Mouse (Mus musculus) gastrocnemius, postnatal 10 days (tissue): ENCODE measurements around the gene Inafm2. TPM values are rescaled to one million over a fixed set of nuclear protein-coding genes. Genes with fewer than 3 reads are reported as not detected.

Experiments
- DNase-seq: peaks from one replicate; pipeline ENCODE4 v3.0.0; 2021; ENCODE audit warnings: mixed read lengths
- total RNA-seq, 2 experiments: library from RNA; stranded (reverse); gene quantifications; 2 replicates each; pipeline ENCODE4 v1.2.3; 2021

Inafm2 gene
- total RNA-seq, 2 experiments from 2014 or later: 6.0 to 8.6 TPM

DNA sequence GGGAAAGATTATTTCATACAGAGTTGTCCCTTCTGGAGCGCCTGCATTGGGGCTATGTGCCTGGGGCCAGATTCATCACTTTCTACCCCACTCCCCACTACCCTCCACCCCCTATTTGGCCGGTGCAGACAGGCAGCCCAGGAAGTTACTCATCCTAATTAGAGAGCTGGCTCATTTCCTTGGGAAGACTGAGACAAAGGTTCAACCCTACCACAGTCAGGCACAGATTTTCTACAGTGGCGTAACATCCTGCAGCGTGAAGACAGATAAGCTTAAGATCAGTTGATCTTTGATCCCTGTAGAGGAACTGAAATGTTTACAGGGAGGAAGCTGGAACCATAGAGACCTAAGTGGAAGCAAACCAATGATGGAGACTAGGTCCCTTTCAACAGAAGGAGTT, 36.7 kb downstream of the Inafm2 start:
- DNase-seq: no peak

DNA sequence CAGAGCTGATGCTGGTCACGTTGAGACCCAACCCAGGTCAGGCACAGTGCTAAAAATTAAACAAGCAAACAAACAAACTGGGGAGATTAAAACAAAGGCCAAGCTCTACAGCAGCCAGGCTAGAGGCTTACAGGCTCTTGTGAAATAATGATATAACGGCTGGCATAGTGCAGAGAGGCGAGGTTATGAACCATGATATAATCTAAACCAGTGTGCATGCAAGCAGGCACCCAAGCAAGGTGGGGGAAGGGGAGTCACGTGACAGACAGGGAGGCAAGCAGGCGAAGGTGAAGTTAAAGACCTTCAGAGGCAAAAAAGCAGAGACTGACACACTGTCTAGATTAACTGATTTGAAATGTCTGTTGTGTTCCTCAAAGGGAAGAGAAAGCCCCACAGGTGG, 37.5 kb downstream of the Inafm2 start:
- DNase-seq: no peak

DNA sequence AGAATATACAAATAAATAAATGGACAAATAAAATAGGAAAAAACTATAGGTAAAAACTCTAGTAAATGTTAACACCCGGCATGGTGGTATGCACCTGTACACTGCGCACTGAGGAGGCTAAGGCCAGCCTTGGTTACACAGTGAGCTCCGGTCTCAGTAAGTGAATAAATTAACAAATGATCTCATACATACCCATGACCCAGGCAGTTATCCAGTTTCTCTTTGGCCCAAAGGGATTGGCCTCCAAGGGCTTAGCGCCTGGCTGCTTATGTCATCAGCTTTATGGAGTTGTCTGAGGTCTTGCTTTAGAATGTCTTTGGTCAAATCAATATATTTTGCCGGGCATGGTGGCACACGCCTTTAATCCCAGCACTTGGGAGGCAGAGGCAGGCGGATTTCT, 38.1 kb downstream of the Inafm2 start:
- no peak for DNase-seq

DNA sequence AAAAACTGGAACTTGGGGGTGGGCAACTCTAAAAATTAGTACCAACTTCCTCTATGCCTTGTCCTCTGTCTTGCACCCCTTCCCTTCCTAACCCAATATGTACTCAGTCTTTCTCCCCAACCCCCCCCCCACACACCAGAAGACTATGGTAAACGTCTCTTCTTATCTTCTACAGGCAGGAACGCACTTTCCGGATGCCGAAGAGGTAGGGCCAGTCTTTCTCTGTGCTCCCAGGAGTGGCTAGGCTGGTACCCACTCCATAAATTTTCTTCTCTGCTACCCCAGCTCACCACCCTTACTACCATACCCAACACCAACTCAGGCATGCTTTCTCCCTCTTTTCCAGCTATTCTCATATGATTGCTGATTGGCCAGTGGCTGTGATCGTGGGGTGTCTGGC, 41.0 kb downstream of the Inafm2 start:
- no peak for DNase-seq

DNA sequence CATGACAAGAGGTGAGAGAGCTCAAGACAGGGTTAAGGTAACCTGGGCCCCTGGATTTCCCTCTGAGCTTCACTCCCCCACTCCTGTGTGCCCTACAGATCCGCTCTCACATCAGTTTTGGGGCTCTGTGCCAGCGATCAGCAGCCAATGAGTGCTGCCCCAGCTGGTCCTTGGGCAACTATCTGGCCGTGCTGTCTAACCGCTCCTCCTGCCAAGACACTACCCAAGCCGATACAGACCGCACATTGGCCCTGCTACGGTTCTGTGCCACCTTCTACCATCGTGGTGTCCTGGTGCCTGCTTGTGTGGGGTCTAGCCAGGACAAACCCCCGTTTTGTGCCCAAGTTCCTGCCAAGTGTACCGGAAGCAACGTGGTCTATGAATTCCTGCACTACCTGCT, 43.9 kb downstream of the Inafm2 start:
- DNase-seq: peak; percentile 63

DNA sequence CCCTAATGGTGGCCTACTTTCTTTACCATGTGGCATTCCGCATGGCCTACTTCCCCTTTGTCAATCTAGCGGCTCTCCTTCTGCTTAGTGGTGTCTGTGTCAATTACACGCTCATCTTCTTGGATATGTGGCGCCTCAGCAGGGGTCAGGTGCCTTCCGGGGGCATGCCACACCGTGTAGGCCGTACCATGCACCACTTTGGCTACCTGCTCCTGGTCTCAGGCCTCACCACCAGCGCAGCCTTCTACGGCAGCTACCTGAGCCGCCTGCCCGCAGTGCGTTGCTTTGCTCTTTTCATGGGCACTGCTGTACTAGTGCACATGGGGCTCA, 44.6 kb downstream of the Inafm2 start:
- no peak for DNase-seq

DNA sequence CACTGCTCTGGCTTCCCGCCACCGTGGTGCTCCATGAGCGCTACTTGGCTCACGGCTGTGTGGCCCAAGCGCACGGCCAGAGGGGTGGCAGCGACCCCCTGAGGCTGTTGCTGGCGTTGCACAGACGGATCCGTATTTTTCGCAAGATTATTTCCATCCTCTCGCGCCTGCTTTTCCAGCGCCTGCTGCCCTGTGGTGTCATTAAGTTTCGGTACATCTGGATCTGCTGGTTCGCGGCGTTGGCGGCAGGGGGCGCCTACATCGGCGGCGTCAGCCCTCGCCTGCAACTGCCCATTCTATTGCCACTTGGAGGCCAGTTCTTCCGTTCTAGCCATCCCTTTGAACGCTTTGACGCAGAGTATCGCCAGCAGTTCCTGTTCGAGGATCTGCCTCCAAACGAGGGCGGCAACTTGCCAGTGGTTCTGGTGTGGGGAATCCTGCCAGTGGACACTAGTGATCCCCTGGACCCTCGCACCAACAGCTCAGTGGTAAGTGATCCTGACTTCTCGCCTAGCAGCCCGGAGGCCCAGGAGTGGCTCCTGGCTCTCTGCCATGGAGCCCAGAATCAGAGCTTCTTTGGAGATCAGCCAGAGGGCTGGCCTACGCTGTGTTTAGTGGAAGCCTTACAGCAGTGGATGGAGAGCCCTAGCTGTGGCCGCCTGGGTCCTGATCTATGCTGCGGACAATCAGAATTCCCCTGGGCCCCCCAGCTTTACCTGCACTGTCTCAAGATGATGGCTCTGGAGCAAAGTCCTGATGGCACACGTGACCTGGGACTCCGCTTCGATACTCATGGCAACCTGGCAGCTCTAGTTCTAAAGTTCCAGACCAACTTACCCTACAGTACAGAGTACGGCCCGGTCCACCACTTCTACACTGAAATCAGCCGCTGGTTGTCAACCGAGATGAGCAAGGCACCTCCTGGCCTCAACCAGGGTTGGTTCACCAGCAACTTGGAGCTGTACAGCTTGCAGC, 45.3 kb downstream of the Inafm2 start:
- DNase-seq: peak; percentile 70

DNA sequence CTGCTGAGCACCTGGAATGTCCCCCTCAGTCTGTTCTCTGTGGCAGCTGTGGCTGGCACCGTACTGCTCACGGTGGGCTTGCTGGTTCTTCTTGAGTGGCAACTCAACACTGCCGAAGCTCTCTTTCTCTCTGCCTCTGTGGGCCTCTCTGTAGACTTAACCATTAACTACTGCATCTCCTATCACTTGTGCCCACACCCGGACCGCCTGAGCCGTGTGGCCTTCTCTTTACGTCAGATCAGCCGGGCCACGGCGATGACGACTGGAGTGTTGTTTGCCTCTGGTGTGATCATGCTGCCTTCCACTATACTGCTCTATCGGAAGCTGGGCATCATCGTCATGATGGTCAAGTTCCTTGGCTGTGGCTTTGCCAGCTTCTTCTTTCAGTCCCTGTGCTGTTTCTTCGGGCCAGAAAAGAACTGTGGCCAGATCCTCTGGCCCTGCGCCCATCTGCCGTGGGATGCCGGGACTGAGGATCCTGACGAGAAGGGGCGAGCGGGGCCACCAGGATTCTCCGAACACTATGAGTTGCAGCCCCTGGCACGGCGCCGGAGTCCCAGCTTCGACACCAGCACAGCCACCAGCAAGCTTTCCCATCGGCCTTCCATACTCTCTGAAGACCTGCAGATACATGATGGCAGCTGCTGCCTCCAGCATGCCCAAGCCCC, 46.2 kb downstream of the Inafm2 start:
- no peak for DNase-seq

DNA sequence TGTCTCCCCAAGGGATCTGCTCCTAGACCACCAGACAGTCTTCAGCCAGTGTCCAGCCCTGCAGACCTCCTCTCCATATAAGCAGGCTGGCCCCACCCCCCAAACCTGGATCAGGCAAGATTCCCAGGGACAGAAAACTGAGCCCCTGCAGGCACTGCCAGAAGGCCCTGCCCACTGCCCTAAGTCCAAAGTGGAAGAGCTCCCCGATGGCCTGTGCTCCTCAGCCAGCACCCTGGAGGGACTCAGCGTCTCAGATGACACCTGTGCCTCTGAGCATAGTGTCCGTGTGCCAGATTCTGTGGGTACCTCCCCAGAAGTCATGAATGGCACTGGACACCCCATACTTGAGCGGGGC, 46.7 kb downstream of the Inafm2 start:
- no peak for DNase-seq

DNA sequence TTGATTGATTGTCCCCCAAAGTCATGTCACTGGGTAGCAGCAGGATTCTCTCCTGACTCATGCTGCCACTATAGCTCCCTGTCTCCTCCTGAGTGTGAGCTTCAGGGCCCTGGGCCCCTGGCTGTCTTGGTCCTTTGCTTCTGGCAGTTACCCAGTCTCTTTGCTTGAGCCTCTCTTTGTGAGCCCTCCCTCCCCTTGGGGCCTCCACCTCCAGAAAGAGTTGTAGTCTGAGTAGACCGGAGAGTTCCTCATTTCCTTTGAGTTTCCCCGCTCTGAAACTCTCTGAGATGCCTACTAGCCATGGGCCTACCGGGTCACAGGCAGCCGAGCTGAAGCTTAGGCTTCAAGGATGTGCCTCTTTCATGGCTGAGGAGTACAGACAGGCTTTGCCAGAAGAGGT, 48.1 kb downstream of the Inafm2 start:
- no peak for DNase-seq

Other genes with a start within 250 kb of the Inafm2 start
- 10 to 100 TPM; 14.5 to 15.7 TPM for gene Bmf, start 196.1 kb upstream of the Inafm2 start, total RNA-seq
- 10 to 100 TPM in 1 of 2 experiments, 1 to 10 TPM in 1; 9.2 to 15.6 TPM for gene Bub1b, start 147.5 kb upstream of the Inafm2 start, total RNA-seq
- under 1 TPM; 0.33 to 0.43 TPM for gene Pak6, start 82.5 kb upstream of the Inafm2 start, total RNA-seq
- gene Ankrd63, start 41.8 kb upstream of the Inafm2 start, total RNA-seq: under 1 TPM in 1 of 2 experiments, not detected in 1; 0.09 TPM
- 1 to 10 TPM in 1 of 2 experiments, under 1 TPM in 1; 0.40 to 1.1 TPM for gene Plcb2, start 17.3 kb upstream of the Inafm2 start, total RNA-seq
- 1 to 10 TPM; 5.7 to 8.5 TPM for gene Ccdc9b, start 16.9 kb downstream of the Inafm2 start, total RNA-seq
- gene Phgr1, start 27.0 kb downstream of the Inafm2 start, total RNA-seq: not detected
- gene Disp2, start 34.0 kb downstream of the Inafm2 start, total RNA-seq: under 1 TPM; 0.34 to 0.35 TPM
- gene Knstrn, start 68.2 kb downstream of the Inafm2 start, total RNA-seq: 10 to 100 TPM in 1 of 2 experiments, 1 to 10 TPM in 1; 9.4 to 10.0 TPM
- 10 to 100 TPM; 57.9 to 75.4 TPM for gene Ivd, start 116.2 kb downstream of the Inafm2 start, total RNA-seq
- 1 to 10 TPM; 4.8 to 7.4 TPM for gene Bahd1, start 154.6 kb downstream of the Inafm2 start, total RNA-seq
- gene Chst14, start 180.7 kb downstream of the Inafm2 start, total RNA-seq: 10 to 100 TPM in 1 of 2 experiments, 1 to 10 TPM in 1; 9.8 to 11.3 TPM